Mouse (Mus musculus): ENCODE data around the gene Ttc19.
"Not testable (repeated sequence)": the region's sequence is repeated elsewhere in the genome, so short reads cannot be mapped to it uniquely, and the experiment has no call there.

Ttc19 gene

GRCm38 (mm10) chr11:62284020-62284419, 2.7 kb downstream of the Ttc19 start:
- ATAC-seq (ENCODE audit: low TSS enrichment): not testable (repeated sequence)

DNA sequence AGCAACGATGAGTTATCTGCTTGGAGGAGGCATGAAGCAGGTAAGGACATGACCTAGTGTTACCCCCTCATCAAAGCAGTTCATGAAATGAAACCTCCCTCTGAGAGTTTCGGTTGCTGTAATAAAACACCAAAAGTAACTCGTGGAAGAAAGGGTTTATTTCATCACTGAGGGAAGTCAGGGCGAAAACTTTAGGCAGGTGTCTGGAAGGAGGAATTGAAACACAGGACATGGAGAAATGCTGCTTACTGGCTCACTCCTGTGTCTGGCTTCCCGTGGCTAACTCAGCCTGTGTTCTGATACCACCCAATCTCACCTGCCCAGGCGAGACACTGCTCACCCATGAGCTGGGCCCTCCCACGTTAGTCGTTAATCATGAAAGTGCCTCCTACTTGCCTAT, 3.7 kb downstream of the Ttc19 start:
- no peak for ATAC-seq (ENCODE audit: low TSS enrichment)

- no peak for ATAC-seq (ENCODE audit: low TSS enrichment)
These were observed 6.4 kb downstream of the Ttc19 start for GRCm38 (mm10) chr11:62287700-62288099.

DNA sequence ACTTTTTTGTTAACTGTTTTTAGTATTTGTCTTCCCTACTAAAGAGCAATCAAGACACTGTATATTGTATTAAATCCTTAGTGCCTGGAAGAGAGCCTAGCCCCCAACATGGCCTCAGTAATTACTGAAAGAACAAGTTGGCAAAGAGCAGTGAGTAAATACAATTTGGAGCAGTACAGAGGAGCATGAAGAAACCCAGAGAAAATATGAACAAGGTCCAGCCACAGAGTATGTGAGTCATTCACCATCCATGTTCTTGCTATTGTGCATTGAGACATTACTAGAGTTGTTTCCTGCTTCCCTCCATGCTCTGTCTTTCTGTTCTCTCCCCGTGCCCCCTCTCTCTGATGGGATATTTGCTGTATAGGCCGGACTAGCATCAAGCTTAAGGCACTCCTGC, 12.8 kb downstream of the Ttc19 start:
- no peak for ATAC-seq (ENCODE audit: low TSS enrichment)

GRCm38 (mm10) chr11:62298883-62299282, 17.6 kb downstream of the Ttc19 start:
- ATAC-seq (ENCODE audit: low TSS enrichment): no peak

DNA sequence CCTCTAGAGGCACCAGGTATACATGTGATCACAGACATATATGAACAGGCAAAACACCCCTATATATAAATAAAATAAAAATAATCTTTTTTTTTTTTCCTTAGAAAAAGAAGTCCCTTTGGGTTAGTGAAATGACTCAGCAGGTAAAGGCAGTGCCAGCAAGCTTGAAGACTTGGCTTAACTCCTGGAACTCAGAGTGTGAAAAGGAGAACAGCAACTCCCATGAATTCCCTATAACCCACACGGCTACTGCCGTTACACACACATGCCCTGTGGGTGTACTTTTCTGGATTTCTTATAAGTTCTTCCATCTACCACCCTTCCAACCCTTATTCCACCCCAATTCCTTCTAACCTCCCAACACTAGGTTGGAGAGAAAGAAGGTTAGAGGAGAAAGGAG, 24.6 kb downstream of the Ttc19 start:
- peak; percentile 94 for ATAC-seq (ENCODE audit: low TSS enrichment)

GRCm38 (mm10) chr11:62309296-62309695, 28.0 kb downstream of the Ttc19 start:
- no peak for ATAC-seq (ENCODE audit: low TSS enrichment)

- ATAC-seq (ENCODE audit: low TSS enrichment): no peak
These were observed 33.7 kb downstream of the Ttc19 start for GRCm38 (mm10) chr11:62314984-62315383.

GRCm38 (mm10) chr11:62317746-62318145, 36.5 kb downstream of the Ttc19 start:
- peak; percentile 90 for ATAC-seq (ENCODE audit: low TSS enrichment)

DNA sequence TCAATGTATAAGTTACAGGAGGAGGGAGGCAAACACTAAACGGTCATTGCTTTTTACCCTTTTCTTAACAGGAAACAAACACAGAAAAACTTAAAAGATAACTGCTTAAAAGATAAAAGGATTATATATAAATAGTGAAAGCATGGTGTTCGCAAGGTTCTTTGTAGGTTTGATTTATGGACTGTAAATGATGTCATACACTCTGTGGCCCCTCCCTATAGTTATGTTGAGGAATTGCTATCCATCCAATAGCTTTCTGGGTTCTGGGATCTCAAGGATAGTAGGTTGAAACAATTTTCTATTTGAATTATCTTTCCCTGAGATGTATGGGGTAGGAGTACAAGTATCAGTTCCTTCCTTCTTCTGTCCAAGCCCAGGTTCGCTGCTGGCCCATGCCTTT, 38.8 kb downstream of the Ttc19 start:
- no peak for ATAC-seq (ENCODE audit: low TSS enrichment)

DNA sequence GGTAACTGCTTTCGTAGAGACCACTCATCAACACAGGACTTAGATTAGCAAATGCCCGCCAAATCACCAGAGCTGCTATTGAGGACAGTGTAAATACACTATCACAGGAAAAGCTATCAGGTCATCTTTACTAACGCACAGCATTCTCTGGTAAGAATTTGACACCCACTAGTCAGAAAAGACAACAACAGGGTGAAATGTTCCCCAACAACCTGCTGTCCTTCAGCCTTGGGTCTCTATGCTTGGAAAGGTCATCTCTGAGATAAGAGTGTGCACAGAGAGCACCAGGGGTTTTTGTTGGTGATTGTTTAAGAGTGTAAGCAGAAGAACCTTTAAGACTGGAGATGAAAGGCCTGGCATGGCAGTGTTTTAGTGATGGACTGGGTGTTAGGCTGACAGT, 42.4 kb downstream of the Ttc19 start:
- no peak for ATAC-seq (ENCODE audit: low TSS enrichment)

DNA sequence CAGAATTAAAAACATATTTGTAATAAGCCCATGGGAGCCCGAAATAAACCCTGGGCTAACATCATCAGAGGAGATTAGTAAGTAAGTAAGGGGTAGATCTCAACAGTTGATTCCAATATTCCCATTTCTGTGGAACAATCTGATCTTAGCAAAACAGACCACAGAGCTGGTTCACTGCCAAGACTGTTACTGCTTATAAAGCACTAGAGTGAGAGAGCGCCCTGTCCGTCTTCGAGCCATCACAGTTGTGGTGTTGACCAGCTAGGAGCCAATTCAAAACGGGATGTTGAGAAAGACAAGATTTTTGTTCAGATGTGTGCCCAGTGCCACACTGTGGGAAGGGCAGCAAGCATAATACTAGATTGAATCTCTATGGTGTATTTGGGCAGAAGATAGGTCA, 49.9 kb downstream of the Ttc19 start:
- ATAC-seq (ENCODE audit: low TSS enrichment): no peak

DNA sequence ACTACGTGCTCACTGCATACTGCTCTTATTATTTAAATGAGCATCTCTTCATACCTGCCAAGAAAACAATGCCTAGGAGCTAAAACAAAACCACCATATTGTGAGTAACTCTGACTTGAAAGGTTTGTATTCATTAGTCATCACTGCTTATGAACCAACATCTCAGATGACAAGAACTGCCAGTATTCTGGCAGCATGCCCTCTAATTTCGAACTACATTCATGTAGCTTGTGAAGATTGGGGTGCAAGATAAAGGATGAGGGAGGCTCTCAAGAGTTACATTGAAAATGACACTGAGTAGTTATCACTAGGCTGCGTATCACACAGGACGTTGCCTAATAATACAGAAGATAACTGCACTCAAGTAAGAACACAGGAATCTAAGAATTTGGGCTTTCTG, 51.0 kb downstream of the Ttc19 start:
- no peak for ATAC-seq (ENCODE audit: low TSS enrichment)

DNA sequence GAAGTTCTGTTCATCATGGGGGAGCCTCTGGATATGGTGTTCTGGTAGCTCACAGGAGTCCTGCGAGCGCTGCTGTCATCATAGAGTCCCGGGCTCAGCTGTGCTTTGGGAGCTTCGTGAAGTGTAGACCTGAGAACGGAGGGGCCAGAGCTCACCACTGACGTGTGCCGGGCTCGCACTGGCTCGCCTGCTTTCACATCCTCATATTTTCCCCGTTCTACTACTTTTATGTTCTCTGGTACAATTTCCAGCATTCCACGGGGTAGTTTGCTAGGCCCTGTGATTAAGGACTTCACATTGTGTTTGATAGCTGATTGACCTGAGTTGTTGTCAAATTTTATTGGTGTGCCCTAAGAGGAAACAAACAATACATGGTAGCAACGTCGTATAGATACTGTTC, 61.7 kb downstream of the Ttc19 start:
- ATAC-seq (ENCODE audit: low TSS enrichment): no peak

DNA sequence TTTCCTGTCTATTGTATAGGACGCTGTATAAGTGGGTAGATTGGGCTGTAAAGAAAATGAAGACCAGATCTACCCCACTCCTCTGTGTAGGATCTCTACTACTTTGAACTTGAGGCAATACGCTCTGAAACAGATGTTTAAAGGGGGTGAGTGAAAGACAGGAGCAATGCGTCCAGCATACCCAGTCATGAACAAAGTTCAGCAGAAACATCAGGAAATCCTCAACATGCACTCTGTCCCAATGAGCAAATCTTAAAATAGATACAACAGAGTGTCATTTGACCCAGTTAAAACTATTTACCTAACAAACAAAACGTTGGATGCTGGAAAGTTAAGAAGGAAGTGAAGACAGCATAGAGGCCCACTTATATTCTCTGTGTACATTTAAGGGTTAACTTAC, 70.7 kb downstream of the Ttc19 start:
- no peak for ATAC-seq (ENCODE audit: low TSS enrichment)

DNA sequence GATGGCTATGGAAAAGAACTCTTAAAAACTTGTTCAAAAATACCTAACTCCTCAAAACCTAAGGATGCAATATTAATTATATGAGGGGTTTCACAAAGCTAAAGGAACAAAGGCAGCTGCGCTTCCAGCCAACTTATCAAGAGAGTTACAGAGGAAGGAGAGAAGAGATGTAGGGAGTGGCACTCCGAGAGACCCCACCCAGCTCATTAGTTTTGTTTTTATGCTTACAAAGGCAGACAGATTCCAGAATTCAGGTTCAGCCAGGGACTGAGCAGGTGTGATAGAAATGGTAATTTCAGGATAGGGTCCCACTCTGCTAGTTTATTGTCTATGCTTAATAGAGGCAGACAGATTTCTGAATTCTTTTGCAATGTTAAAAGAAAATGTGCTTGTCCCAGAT, 73.9 kb downstream of the Ttc19 start:
- no peak for ATAC-seq (ENCODE audit: low TSS enrichment)

DNA sequence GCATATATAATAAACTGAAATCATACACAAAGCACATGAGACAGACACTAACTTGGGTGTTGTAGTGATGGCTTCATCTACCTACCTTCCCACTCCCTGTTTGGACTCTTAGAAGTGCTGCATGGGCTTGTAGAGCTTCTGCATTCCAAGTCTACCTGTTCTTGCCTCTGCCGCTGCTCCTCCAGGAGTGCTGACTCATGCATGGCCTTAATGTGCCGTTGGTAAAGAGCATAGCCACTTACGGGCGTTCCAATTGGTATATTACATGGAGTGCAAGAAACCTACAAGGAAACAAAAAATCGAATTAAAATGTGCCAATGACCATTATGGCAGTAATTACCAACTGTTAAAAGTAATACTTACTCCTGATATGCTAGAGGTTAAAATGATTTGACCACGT, 85.6 kb downstream of the Ttc19 start:
- ATAC-seq (ENCODE audit: low TSS enrichment): no peak

DNA sequence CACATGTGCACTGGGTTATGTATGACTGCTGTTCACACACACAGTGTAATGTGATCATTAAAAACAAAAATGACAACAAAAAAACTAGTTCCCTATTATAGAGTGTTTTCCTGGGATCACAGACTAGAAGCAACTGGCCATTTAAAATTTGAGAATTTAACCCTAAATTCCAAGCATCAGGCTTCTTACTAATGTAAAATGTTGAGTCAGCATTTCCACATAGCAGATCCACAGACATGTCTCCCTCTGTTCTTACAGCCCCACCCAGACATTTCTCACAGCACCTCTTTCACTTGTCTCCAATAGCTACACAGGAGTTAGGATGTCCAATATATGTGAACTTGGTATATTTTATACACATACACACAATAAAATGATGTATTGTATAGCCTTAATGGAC, 88.7 kb downstream of the Ttc19 start:
- no peak for ATAC-seq (ENCODE audit: low TSS enrichment)

DNA sequence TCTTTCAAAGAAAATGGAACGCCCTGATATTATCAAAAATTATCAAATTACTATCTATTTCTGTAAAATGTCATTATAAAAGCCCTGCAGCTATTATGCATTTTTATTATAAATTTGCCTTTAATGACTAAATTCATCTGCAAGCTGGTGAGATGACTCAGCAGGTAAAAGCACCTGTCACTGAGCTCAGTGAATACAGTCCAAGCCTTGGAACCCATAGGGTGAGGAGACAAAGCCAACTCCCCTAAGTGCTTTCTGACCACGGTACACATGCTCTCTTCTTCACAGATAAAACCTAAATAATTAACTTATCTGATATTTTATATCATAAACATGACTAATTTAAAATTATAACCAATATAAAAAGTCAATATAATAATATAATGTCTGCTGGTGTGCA, 90.5 kb downstream of the Ttc19 start:
- ATAC-seq (ENCODE audit: low TSS enrichment): no peak

DNA sequence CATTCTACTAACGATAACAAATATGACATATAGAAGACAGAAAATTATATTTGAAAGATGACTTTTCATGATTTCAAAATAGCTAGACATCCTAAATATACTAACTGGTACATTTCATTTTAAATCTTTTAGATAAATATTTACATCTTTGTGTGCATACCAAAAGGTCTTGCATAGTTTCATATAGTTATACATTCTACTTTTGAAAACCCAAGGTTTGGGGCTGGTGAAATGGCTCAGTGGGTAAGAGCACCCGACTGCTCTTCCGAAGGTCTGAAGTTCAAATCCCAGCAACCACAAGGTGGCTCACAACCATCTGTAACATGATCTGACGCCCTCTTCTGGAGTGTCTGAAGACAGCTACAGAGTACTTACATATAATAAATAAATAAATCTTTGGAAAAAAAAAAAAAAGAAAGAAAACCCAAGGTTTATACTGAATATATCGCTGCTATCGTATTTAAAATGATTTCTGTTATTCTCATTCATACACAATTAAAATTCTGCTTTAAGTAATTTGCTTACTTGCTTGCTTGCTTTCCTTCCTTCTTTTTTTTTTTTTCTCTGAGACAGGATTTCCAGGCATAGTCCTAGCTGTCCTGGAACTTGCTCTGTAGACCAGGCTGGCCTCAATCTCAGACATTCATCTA, 96.1 kb downstream of the Ttc19 start:
- not testable (repeated sequence) for ATAC-seq (ENCODE audit: low TSS enrichment)

Measured in frontal cortex, adult (tissue).